Mouse (Mus musculus) heart, adult 2 months (tissue): ENCODE data around the gene Tap2. TPM values are rescaled to one million over a fixed set of nuclear protein-coding genes. Genes with fewer than 3 reads are reported as not detected.

Experiments
- DNase-seq, 2 experiments: peaks; one replicate each; pipeline ENCODE4 v3.0.0; 2021
- H3K27ac ChIP-seq: fragments of 200-600 bp; 2 replicates; pipeline ENCODE4 v1.8.1; 2022
- H3K27me3 ChIP-seq: fragments of 200-500 bp; 2 replicates; pipeline ENCODE4 v1.6.1; 2012; ENCODE audit warnings: mild to moderate bottlenecking, low read length, inconsistent platforms, mixed read lengths; ENCODE audit not compliant: control insufficient read depth, insufficient read depth
- H3K36me3 ChIP-seq: fragments of 200-500 bp; 2 replicates; pipeline ENCODE4 v1.6.1; 2012; ENCODE audit warnings: low read length, inconsistent platforms; ENCODE audit not compliant: control insufficient read depth, insufficient read depth
- H3K4me1 ChIP-seq: fragments of 200-500 bp; 2 replicates; pipeline ENCODE4 v1.6.1; 2011; ENCODE audit warnings: low read length; ENCODE audit not compliant: control insufficient read depth, insufficient read depth
- H3K4me3 ChIP-seq: fragments of 200-600 bp; 2 replicates; pipeline ENCODE4 v1.8.1; 2022
- H3K79me2 ChIP-seq: fragments of 200-500 bp; replicated peaks from 2 replicates; pipeline ENCODE4 v1.6.1; 2012; ENCODE audit warnings: mild to moderate bottlenecking, inconsistent platforms, low read length, moderate library complexity, mixed read lengths; ENCODE audit not compliant: control insufficient read depth, insufficient read depth
- H3K9ac ChIP-seq: fragments of 200-500 bp; 2 replicates; pipeline ENCODE4 v1.6.1; 2012; ENCODE audit warnings: low read depth, mild to moderate bottlenecking, control low read depth, inconsistent platforms, low read length, mixed read lengths
- CTCF ChIP-seq: fragments of 200-600 bp; IDR thresholded peaks from 2 replicates; pipeline ENCODE4 v1.8.1; 2022; ENCODE audit warnings: antibody characterized with exemption, mild to moderate bottlenecking, moderate library complexity
- EP300 ChIP-seq: fragments of 200-500 bp; IDR thresholded peaks from 2 replicates; pipeline ENCODE4 v1.6.1; 2011; ENCODE audit warnings: low read depth, low read length, control low read depth; ENCODE audit not compliant: insufficient read depth
- POLR2A ChIP-seq: fragments of 200-500 bp; IDR thresholded peaks from 2 replicates; pipeline ENCODE4 v1.6.1; 2011; ENCODE audit warnings: mild to moderate bottlenecking, low read depth, low read length, control low read depth; ENCODE audit not compliant: insufficient read depth
- WGBS: fragments of 180-500 bp; shearing (Covaris S2); methylation state at CpG from one replicate; pipeline ENCODE4 v1.1.7; 2018; 5-methylcytosine and 5-hydroxymethylcytosine counted together
- intact Hi-C: fragments of 180-260 bp; cut with DNase I; formaldehyde crosslinking; loops from one replicate; pipeline ENCODE4 v1.15.1; 2025
- polyA plus RNA-seq: library from polyadenylated mRNA; depleted of rRNA; stranded (reverse); fragments of >200 nt; gene quantifications from 2 replicates; pipeline ENCODE4 v1.2.3, GENCODE M21; 2012
- total RNA-seq, 2 experiments: library from RNA; stranded (reverse); gene quantifications; 2 replicates each; pipeline ENCODE4 v1.2.3; 2021

Gene Tap2
- total and polyA plus RNA-seq, 3 experiments: 26.1 to 31.2 (median 26.5) TPM

DNA sequence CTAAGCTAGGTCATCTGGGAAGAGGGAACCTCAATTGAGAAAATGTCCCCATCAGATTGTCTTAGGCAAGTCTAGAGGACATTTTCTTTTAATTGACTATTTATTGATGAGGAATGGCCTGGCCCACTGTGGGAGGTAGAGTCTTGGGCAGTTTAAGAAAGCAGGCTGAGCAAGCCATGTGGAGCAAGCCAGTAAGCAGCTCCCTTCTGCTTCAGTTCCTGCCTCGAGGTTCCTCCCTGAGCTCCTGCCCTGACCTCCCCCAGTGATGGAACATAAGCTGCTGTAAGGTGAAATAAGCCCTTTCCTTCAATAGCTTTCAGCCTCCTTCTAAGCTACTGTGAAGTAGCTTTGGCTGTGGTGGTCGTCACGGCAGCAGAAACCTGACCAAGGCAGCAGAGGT is 34.4 kb downstream of the Tap2 start:
- no peak for DNase-seq
- H3K27me3 ChIP-seq: no peaks in the 10 kb centered on the region
- no peaks in the 10 kb centered on the region; the same call in 1 of the 2 replicates for H3K4me1 ChIP-seq
- no peak for TF ChIP-seq EP300
- no peak for TF ChIP-seq POLR2A
- TF ChIP-seq CTCF: no peak
- H3K79me2 ChIP-seq: no peaks in the 10 kb centered on the region
- 76% methylated on average over 3 of the region's 3 CpGs for WGBS
- no peak overlapping the region for H3K9ac ChIP-seq
- H3K4me3 ChIP-seq: no peak overlapping the region
- H3K27ac ChIP-seq: no peak overlapping the region
- intact Hi-C loops: loop anchor here (10.0 kb wide), 2 partner anchors 133 to 163 kb away; no protein-coding TSS in a partner anchor
- H3K36me3 ChIP-seq: no peaks in the 10 kb centered on the region

GRCm38 (mm10) chr17:34238706-34239105 is 35.4 kb downstream of the Tap2 start, which contains the start of gene H2-Ob:
H2-Ob (plus strand) TSS chr17:34238903.
- Histone ChIP-seq H3K36me3 (no peaks in the 10 kb centered on the region), H3K27me3 (no peaks in the 10 kb centered on the region), H3K9ac (no peak within 1 kb of the TSS), H3K4me1 (no peaks in the 10 kb centered on the region; the same call in 1 of the 2 replicates), H3K79me2 (no peaks in the 10 kb centered on the region), H3K4me3 (peak within 1 kb of the TSS; percentile 26; the same call in 1 of the 2 replicates), H3K27ac (peak within 1 kb of the TSS; percentile 82)
- peak in 1 of 2 experiments; percentile 31 for DNase-seq
- WGBS: 57% methylated on average over 3 of the region's 3 CpGs
- TF ChIP-seq CTCF (no peak), POLR2A (no peak), EP300 (no peak)
- intact Hi-C loops: loop anchor here (10.0 kb wide), 2 partner anchors 134 to 164 kb away; no protein-coding TSS in a partner anchor

DNA sequence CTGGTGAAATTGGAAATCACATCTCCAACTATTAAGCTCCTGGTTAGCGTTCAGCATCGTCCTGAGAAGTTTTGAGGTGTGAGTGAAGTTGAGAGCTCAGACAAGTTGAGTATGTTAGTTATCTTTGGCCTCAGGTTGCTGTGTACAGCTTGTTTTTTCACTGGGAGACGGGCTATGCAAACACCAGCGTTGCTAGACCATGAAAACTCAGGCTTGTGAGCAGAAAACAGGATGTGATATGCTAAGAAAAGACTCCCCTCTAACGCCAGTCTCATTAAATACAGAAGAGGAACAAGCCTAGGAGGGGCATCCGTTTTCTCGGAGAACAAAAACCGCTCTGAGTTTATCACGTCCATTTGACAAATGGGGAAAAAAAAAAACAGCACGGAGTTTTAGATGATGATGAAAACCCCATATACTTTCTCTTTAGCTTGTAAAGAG is 36.3 kb downstream of the Tap2 start:
- Histone ChIP-seq H3K27me3 (no peaks in the 10 kb centered on the region), H3K36me3 (no peaks in the 10 kb centered on the region), H3K79me2 (no peaks in the 10 kb centered on the region), H3K9ac (no peak overlapping the region), H3K4me1 (no peaks in the 10 kb centered on the region; the same call in 1 of the 2 replicates), H3K27ac (peak overlapping the region; percentile 82), H3K4me3 (peak overlapping the region; percentile 26; the same call in 1 of the 2 replicates)
- TF ChIP-seq CTCF: no peak
- TF ChIP-seq EP300: no peak
- peak; percentile 70; the same call in 1 of the 2 replicates for TF ChIP-seq POLR2A
- intact Hi-C loops: loop anchor here (10.0 kb wide), 2 partner anchors 135 to 165 kb away; no protein-coding TSS in a partner anchor
- peak in 1 of 2 experiments; percentile 24 for DNase-seq
- 29% methylated on average over 10 of the region's 10 CpGs for WGBS

- H3K27ac ChIP-seq: peak overlapping the region; percentile 82
Observed at GRCm38 (mm10) chr17:34240366-34240765, 37.0 kb downstream of the Tap2 start.

GRCm38 (mm10) chr17:34240916-34241315 is 37.6 kb downstream of the Tap2 start:
- 81% methylated on average over 6 of the region's 6 CpGs for WGBS
- DNase-seq: no peak
- H3K36me3 ChIP-seq: no peaks in the 10 kb centered on the region
- H3K27me3 ChIP-seq: no peaks in the 10 kb centered on the region
- no peak overlapping the region for H3K4me3 ChIP-seq
- H3K9ac ChIP-seq: no peak overlapping the region
- intact Hi-C loops: no loop called here
- no peaks in the 10 kb centered on the region; the same call in 1 of the 2 replicates for H3K4me1 ChIP-seq
- H3K27ac ChIP-seq: no peak overlapping the region
- no peaks in the 10 kb centered on the region for H3K79me2 ChIP-seq
- no peak for TF ChIP-seq POLR2A
- TF ChIP-seq EP300: no peak
- TF ChIP-seq CTCF: no peak

More at GRCm38 (mm10) chr17:34240366-34240765, 37.0 kb downstream of the Tap2 start:
- intact Hi-C loops: no loop called here
- H3K36me3 ChIP-seq: no peaks in the 10 kb centered on the region
- DNase-seq: no peak
- H3K9ac ChIP-seq: no peak overlapping the region
- H3K27me3 ChIP-seq: no peaks in the 10 kb centered on the region
- H3K4me3 ChIP-seq: no peak overlapping the region
- no peak for TF ChIP-seq EP300
- no peak for TF ChIP-seq POLR2A
- TF ChIP-seq CTCF: no peak
- no peaks in the 10 kb centered on the region; the same call in 1 of the 2 replicates for H3K4me1 ChIP-seq
- WGBS: 47% methylated on average over 3 of the region's 3 CpGs
- H3K79me2 ChIP-seq: no peaks in the 10 kb centered on the region

GRCm38 (mm10) chr17:34244656-34245055 is 41.3 kb downstream of the Tap2 start:
- H3K27ac ChIP-seq: no peak overlapping the region
- no peak overlapping the region for H3K4me3 ChIP-seq
- H3K27me3 ChIP-seq: no peaks in the 10 kb centered on the region
- H3K36me3 ChIP-seq: no peaks in the 10 kb centered on the region
- WGBS: 74% methylated on average over 4 of the region's 4 CpGs
- intact Hi-C loops: no loop called here
- TF ChIP-seq EP300 (no peak), POLR2A (no peak), CTCF (no peak)
- no peak for DNase-seq
- H3K4me1 ChIP-seq: no peaks in the 10 kb centered on the region
- H3K9ac ChIP-seq: no peak overlapping the region
- no peaks in the 10 kb centered on the region for H3K79me2 ChIP-seq
